Mouse (Mus musculus): ENCODE results near the gene Asah2. TPM values are rescaled to one million over a fixed set of nuclear protein-coding genes. Genes with fewer than 3 reads are reported as not detected.
"Not testable (repeated sequence)": the region's sequence is repeated elsewhere in the genome, so short reads cannot be mapped to it uniquely, and the experiment has no call there.

Gene Asah2
- 0.22 and 0.29 TPM in 2 replicates for polyA plus RNA-seq (2015; fragmentation: Nextera tagmentation; extraction: Ambion mirVana)

GRCm38 (mm10) chr19:32107771-32108306 is at the start of gene Asah2:
TSS of gene Asah2 (minus strand) at chr19:32108211.
- peak; percentile 99 for ATAC-seq
- H3K9me3 ChIP-seq (ENCODE audit: control insufficient read depth, low read length) = no peaks in the 10 kb centered on the region
- peak within 1 kb of the TSS; percentile 61 for H3K4me2 ChIP-seq (ENCODE audit: low read length)
- no peaks in the 10 kb centered on the region for H3K36me3 ChIP-seq (ENCODE audit: control insufficient read depth, insufficient read depth)
- H3K9ac ChIP-seq (replicated peaks; ENCODE audit: low read depth, low read length) = peak within 1 kb of the TSS; percentile 76
- no peaks in the 10 kb centered on the region for H3K4me1 ChIP-seq (replicated peaks; ENCODE audit: control insufficient read depth, insufficient read depth, low read length)
- under 1% methylated on average over 26 of the region's 28 CpGs for WGBS
- H3K27me3 ChIP-seq (replicated peaks; ENCODE audit: control insufficient read depth, insufficient read depth, low read length) = no peaks in the 10 kb centered on the region
- H3K27ac ChIP-seq (ENCODE audit: low read length) = no peak within 1 kb of the TSS; the same call in 1 of the 2 replicates
- H3K4me3 ChIP-seq (replicated peaks; ENCODE audit: low read length) = peak within 1 kb of the TSS; percentile 52

GRCm38 (mm10) chr19:32157045-32157444 is 49.0 kb upstream of the Asah2 start:
- no peaks in the 10 kb centered on the region for H3K36me3 ChIP-seq (ENCODE audit: control insufficient read depth, insufficient read depth)
- WGBS = 94% methylated on average over 6 of the region's 6 CpGs
- no peaks in the 10 kb centered on the region for H3K27me3 ChIP-seq (replicated peaks; ENCODE audit: control insufficient read depth, insufficient read depth, low read length)
- no peak for ATAC-seq
- no peak overlapping the region for H3K9ac ChIP-seq (replicated peaks; ENCODE audit: low read depth, low read length)
- no peaks in the 10 kb centered on the region for H3K4me1 ChIP-seq (replicated peaks; ENCODE audit: control insufficient read depth, insufficient read depth, low read length)
- no peaks in the 10 kb centered on the region for H3K9me3 ChIP-seq (ENCODE audit: control insufficient read depth, low read length)
- H3K27ac ChIP-seq (ENCODE audit: low read length) = no peak overlapping the region
- no peak overlapping the region for H3K4me2 ChIP-seq (ENCODE audit: low read length)
- H3K4me3 ChIP-seq (replicated peaks; ENCODE audit: low read length) = no peak overlapping the region

- Histone ChIP-seq H3K27ac (ENCODE audit: low read length) (no peak overlapping the region), H3K9ac (replicated peaks; ENCODE audit: low read depth, low read length) (no peak overlapping the region), H3K4me2 (ENCODE audit: low read length) (no peak overlapping the region), H3K4me1 (replicated peaks; ENCODE audit: control insufficient read depth, insufficient read depth, low read length) (no peaks in the 10 kb centered on the region), H3K27me3 (replicated peaks; ENCODE audit: control insufficient read depth, insufficient read depth, low read length) (no peaks in the 10 kb centered on the region), H3K4me3 (replicated peaks; ENCODE audit: low read length) (no peak overlapping the region), H3K9me3 (ENCODE audit: control insufficient read depth, low read length) (no peaks in the 10 kb centered on the region), H3K36me3 (ENCODE audit: control insufficient read depth, insufficient read depth) (no peaks in the 10 kb centered on the region)
- WGBS = 76% methylated on average over 6 of the region's 6 CpGs
- no peak for ATAC-seq
These were observed 44.5 kb upstream of the Asah2 start for GRCm38 (mm10) chr19:32152529-32152928.

- H3K9me3 ChIP-seq (ENCODE audit: control insufficient read depth, low read length) = no peaks in the 10 kb centered on the region
- H3K9ac ChIP-seq (replicated peaks; ENCODE audit: low read depth, low read length) = no peak overlapping the region
- 93% methylated on average over 5 of the region's 5 CpGs for WGBS
- no peak overlapping the region for H3K27ac ChIP-seq (ENCODE audit: low read length)
- H3K4me3 ChIP-seq (replicated peaks; ENCODE audit: low read length) = no peak overlapping the region
- H3K4me2 ChIP-seq (ENCODE audit: low read length) = no peak overlapping the region
- no peaks in the 10 kb centered on the region for H3K27me3 ChIP-seq (replicated peaks; ENCODE audit: control insufficient read depth, insufficient read depth, low read length)
- no peaks in the 10 kb centered on the region for H3K36me3 ChIP-seq (ENCODE audit: control insufficient read depth, insufficient read depth)
- H3K4me1 ChIP-seq (replicated peaks; ENCODE audit: control insufficient read depth, insufficient read depth, low read length) = no peaks in the 10 kb centered on the region
- no peak for ATAC-seq
These were observed 40.7 kb upstream of the Asah2 start for GRCm38 (mm10) chr19:32148710-32149109.

GRCm38 (mm10) chr19:32142383-32142782 is 34.4 kb upstream of the Asah2 start:
- Histone ChIP-seq H3K27me3 (replicated peaks; ENCODE audit: control insufficient read depth, insufficient read depth, low read length) (no peaks in the 10 kb centered on the region), H3K9ac (replicated peaks; ENCODE audit: low read depth, low read length) (no peak overlapping the region), H3K9me3 (ENCODE audit: control insufficient read depth, low read length) (no peaks in the 10 kb centered on the region), H3K27ac (ENCODE audit: low read length) (no peak overlapping the region), H3K4me2 (ENCODE audit: low read length) (no peak overlapping the region), H3K36me3 (ENCODE audit: control insufficient read depth, insufficient read depth) (no peaks in the 10 kb centered on the region), H3K4me3 (replicated peaks; ENCODE audit: low read length) (no peak overlapping the region), H3K4me1 (replicated peaks; ENCODE audit: control insufficient read depth, insufficient read depth, low read length) (no peaks in the 10 kb centered on the region)
- ATAC-seq = no peak
- WGBS = 82% methylated on average over 6 of the region's 6 CpGs

GRCm38 (mm10) chr19:32138361-32139088 is 30.5 kb upstream of the Asah2 start:
- Histone ChIP-seq H3K27ac (ENCODE audit: low read length) (no peak overlapping the region), H3K9me3 (ENCODE audit: control insufficient read depth, low read length) (no peaks in the 10 kb centered on the region), H3K4me3 (replicated peaks; ENCODE audit: low read length) (no peak overlapping the region), H3K36me3 (ENCODE audit: control insufficient read depth, insufficient read depth) (no peaks in the 10 kb centered on the region), H3K9ac (replicated peaks; ENCODE audit: low read depth, low read length) (no peak overlapping the region), H3K4me1 (replicated peaks; ENCODE audit: control insufficient read depth, insufficient read depth, low read length) (peaks cover 5% of the 10 kb centered on the region), H3K27me3 (replicated peaks; ENCODE audit: control insufficient read depth, insufficient read depth, low read length) (no peaks in the 10 kb centered on the region), H3K4me2 (ENCODE audit: low read length) (no peak overlapping the region)
- no peak for ATAC-seq
- WGBS = 88% methylated on average over 14 of the region's 14 CpGs

GRCm38 (mm10) chr19:32137904-32138303 is 29.9 kb upstream of the Asah2 start:
- H3K4me3 ChIP-seq (replicated peaks; ENCODE audit: low read length) = no peak overlapping the region
- H3K9ac ChIP-seq (replicated peaks; ENCODE audit: low read depth, low read length) = no peak overlapping the region
- no peaks in the 10 kb centered on the region for H3K27me3 ChIP-seq (replicated peaks; ENCODE audit: control insufficient read depth, insufficient read depth, low read length)
- H3K36me3 ChIP-seq (ENCODE audit: control insufficient read depth, insufficient read depth) = no peaks in the 10 kb centered on the region
- H3K9me3 ChIP-seq (ENCODE audit: control insufficient read depth, low read length) = no peaks in the 10 kb centered on the region
- no peak for ATAC-seq
- no peak overlapping the region for H3K4me2 ChIP-seq (ENCODE audit: low read length)
- no peak overlapping the region for H3K27ac ChIP-seq (ENCODE audit: low read length)
- 80% methylated on average over 5 of the region's 5 CpGs for WGBS
- peaks cover 5% of the 10 kb centered on the region for H3K4me1 ChIP-seq (replicated peaks; ENCODE audit: control insufficient read depth, insufficient read depth, low read length)

GRCm38 (mm10) chr19:32136888-32137625 is 29.0 kb upstream of the Asah2 start:
- H3K4me2 ChIP-seq (ENCODE audit: low read length) = no peak overlapping the region
- 34% methylated on average over 4 of the region's 4 CpGs for WGBS
- ATAC-seq = peak; percentile 84
- no peak overlapping the region for H3K9ac ChIP-seq (replicated peaks; ENCODE audit: low read depth, low read length)
- H3K36me3 ChIP-seq (ENCODE audit: control insufficient read depth, insufficient read depth) = no peaks in the 10 kb centered on the region
- H3K9me3 ChIP-seq (ENCODE audit: control insufficient read depth, low read length) = no peaks in the 10 kb centered on the region
- H3K4me3 ChIP-seq (replicated peaks; ENCODE audit: low read length) = no peak overlapping the region
- peaks cover 5% of the 10 kb centered on the region for H3K4me1 ChIP-seq (replicated peaks; ENCODE audit: control insufficient read depth, insufficient read depth, low read length)
- H3K27me3 ChIP-seq (replicated peaks; ENCODE audit: control insufficient read depth, insufficient read depth, low read length) = no peaks in the 10 kb centered on the region
- H3K27ac ChIP-seq (ENCODE audit: low read length) = no peak overlapping the region

GRCm38 (mm10) chr19:32131707-32132488 is 23.9 kb upstream of the Asah2 start:
- not testable (repeated sequence) for H3K36me3 ChIP-seq (ENCODE audit: control insufficient read depth, insufficient read depth); H3K27ac ChIP-seq (ENCODE audit: low read length); H3K9me3 ChIP-seq (ENCODE audit: control insufficient read depth, low read length); H3K4me2 ChIP-seq (ENCODE audit: low read length); H3K4me1 ChIP-seq (replicated peaks; ENCODE audit: control insufficient read depth, insufficient read depth, low read length); H3K4me3 ChIP-seq (replicated peaks; ENCODE audit: low read length); H3K27me3 ChIP-seq (replicated peaks; ENCODE audit: control insufficient read depth, insufficient read depth, low read length); H3K9ac ChIP-seq (replicated peaks; ENCODE audit: low read depth, low read length)
- 0 out of 2 replicates have a peak, but pooled peaks have one; percentile 39 for ATAC-seq
- WGBS = 91% methylated on average over 14 of the region's 17 CpGs

Measured in forebrain, embryonic 16.5 days (tissue).